Mouse (Mus musculus): ENCODE measurements at regions not wholly inside any gene's neighbourhood (a gene's known extent, or its start where the extent isn't known, plus 50 kb on each side); places are given as distances from the start of the nearest gene placed in this dataset.

- TF ChIP-seq POLR2A (IDR thresholded peaks at IDR 0.05; ENCODE audit: low read depth, low read length) (no peak), CTCF (IDR thresholded peaks at IDR 0.05; ENCODE audit: extremely low read depth, insufficient read length, insufficient replicate concordance, low read depth, low read length) (no peak)
Observed at GRCm38 (mm10) chr10:122602394-122602793, 76.2 kb upstream of the Ppm1h start.
